Mouse (Mus musculus) activated CD4-positive, CD25-positive, alpha-beta regulatory T cell (primary cell): ENCODE results near the gene Phox2b. TPM values are rescaled to one million over a fixed set of nuclear protein-coding genes. Genes with fewer than 3 reads are reported as not detected.

ENCODE experiments used
- polyA plus RNA-seq, 2 experiments: library from polyadenylated mRNA; unstranded; fragments of 100-300 nt; shearing (Covaris generic); gene quantifications; one replicate each; pipeline ENCODE4 v1.2.1; 2017

Phox2b gene
- under 1 TPM in 1 of 2 experiments, not detected in 1; 0.39 TPM for polyA plus RNA-seq

GRCm38 (mm10) chr5:67098733-67099323 is at the start of gene Phox2b:
Phox2b (minus strand) TSS chr5:67099301.

Other genes starting within 250 kb of the Phox2b start
- gene Tmem33, start 161.3 kb upstream of the Phox2b start, polyA plus RNA-seq, result 10 to 100 TPM; 79.7 to 96.4 TPM
- 10 to 100 TPM; 57.2 to 72.4 TPM for gene Slc30a9, start 207.7 kb upstream of the Phox2b start, polyA plus RNA-seq